Mouse (Mus musculus): ENCODE results near the gene Pdzd7. TPM values are rescaled to one million over a fixed set of nuclear protein-coding genes. Genes with fewer than 3 reads are reported as not detected.

The Pdzd7 gene
- 1 to 10 TPM; 5.9 to 6.8 TPM for total RNA-seq (2021)
- long read RNA-seq, experiment 1, partial matches to known transcripts = 0 of 3 reads
- long read RNA-seq, experiment 1, other reads (novel, unspliced or antisense) = 3 of 3 reads
- long read RNA-seq, experiment 2, partial matches to known transcripts = 0 of 1 reads
- long read RNA-seq, experiment 2, other reads (novel, unspliced or antisense) = 1 of 1 reads

GRCm38 (mm10) chr19:45045651-45046050 is at the start of gene Pdzd7:
Gene Pdzd7, minus strand, starts transcription at chr19:45045717.
- no peak for DNase-seq
- intact Hi-C loops (cut with DNase I) = no loop called here
- peak within 1 kb of the TSS; percentile 99 for H3K27ac ChIP-seq
- peak within 1 kb of the TSS; percentile 76 for H3K4me3 ChIP-seq
- no peak for TF ChIP-seq CTCF (IDR thresholded peaks at IDR 0.05)

DNA sequence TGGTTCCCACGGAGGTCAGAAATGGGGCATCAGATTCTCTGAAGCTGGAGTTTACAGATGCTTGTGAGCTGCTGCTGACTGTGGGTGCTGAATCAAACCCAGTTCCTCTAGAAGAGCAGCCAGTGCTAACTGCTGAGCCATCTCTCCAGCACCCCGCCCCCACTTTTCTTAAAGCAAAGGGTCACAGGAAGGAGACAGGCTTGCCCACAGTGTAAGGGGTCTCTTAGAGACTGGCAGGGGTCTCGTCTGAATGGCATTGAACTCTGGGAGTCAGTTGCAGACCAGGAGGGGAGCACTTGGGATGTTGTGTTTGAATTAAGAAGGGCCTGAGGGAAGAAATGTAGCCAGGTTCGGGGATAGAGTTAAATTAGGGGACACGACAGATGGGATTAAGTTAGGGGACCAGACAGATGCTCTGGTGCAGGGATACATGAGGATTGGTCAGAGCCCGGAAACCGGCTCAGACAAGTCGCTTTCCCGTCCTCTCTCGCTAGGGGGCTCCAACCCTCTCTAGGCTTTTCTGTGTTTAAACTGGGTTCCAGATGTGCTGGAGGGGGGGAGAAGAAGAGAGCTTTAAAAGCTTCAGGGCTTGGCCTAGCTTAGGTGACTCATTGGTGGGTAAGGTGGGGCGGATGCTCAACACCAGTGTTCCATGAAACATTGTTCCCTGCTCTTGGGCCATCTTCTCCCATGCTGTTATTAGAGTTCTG is 36.5 kb upstream of the Pdzd7 start:
- peak; percentile 71 for TF ChIP-seq CTCF (IDR thresholded peaks at IDR 0.05)
- intact Hi-C loops (cut with DNase I) = no loop called here
- peak; percentile 56 for DNase-seq
- H3K27ac ChIP-seq = no peak overlapping the region
- H3K4me3 ChIP-seq = no peak overlapping the region

- Histone ChIP-seq H3K27ac (no peak overlapping the region), H3K4me3 (peak overlapping the region; percentile 32; the same call in 1 of the 2 replicates)
- no peak; the same call in 1 of the 2 replicates for TF ChIP-seq CTCF (IDR thresholded peaks at IDR 0.05)
- intact Hi-C loops (cut with DNase I) = no loop called here
- peak; percentile 75 for DNase-seq
Measured at GRCm38 (mm10) chr19:45081279-45081678, 35.8 kb upstream of the Pdzd7 start.

DNA sequence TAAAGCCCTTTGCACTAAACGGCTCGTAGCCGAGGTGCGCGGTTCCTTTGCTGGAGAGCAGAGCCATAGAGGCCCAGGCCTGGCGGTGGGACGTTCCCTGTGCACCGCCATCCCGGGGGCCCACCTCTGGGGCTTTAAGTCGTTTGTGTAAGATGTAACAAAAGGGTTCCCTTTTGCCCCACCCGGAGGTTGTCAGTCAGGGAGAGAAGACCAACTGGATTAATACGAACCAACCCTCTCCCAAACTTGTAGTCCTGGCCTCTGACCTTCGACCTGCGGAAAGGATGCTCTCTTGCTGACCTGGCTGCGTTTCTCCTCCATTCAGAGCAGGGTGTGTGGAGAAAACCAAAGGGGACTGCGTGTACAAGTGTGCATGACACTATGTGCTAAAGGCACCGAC is 35.2 kb upstream of the Pdzd7 start:
- DNase-seq = no peak
- no peak for TF ChIP-seq CTCF (IDR thresholded peaks at IDR 0.05)
- Histone ChIP-seq H3K4me3 (peak overlapping the region; percentile 63), H3K27ac (peak overlapping the region; percentile 68; the same call in 1 of the 2 replicates)
- intact Hi-C loops (cut with DNase I) = no loop called here

GRCm38 (mm10) chr19:45079769-45080515 is 34.4 kb upstream of the Pdzd7 start:
- intact Hi-C loops (cut with DNase I) = no loop called here
- DNase-seq = peak; percentile 78
- Histone ChIP-seq H3K27ac (peak overlapping the region; percentile 68), H3K4me3 (peak overlapping the region; percentile 63)
- no peak for TF ChIP-seq CTCF (IDR thresholded peaks at IDR 0.05)

- intact Hi-C loops (cut with DNase I) = no loop called here
- peak overlapping the region; percentile 63 for H3K4me3 ChIP-seq
- peak; percentile 44; the same call in 1 of the 2 replicates for TF ChIP-seq CTCF (IDR thresholded peaks at IDR 0.05)
- H3K27ac ChIP-seq = peak overlapping the region; percentile 68
- DNase-seq = no peak
Measured at GRCm38 (mm10) chr19:45078971-45079764, 33.7 kb upstream of the Pdzd7 start.

DNA sequence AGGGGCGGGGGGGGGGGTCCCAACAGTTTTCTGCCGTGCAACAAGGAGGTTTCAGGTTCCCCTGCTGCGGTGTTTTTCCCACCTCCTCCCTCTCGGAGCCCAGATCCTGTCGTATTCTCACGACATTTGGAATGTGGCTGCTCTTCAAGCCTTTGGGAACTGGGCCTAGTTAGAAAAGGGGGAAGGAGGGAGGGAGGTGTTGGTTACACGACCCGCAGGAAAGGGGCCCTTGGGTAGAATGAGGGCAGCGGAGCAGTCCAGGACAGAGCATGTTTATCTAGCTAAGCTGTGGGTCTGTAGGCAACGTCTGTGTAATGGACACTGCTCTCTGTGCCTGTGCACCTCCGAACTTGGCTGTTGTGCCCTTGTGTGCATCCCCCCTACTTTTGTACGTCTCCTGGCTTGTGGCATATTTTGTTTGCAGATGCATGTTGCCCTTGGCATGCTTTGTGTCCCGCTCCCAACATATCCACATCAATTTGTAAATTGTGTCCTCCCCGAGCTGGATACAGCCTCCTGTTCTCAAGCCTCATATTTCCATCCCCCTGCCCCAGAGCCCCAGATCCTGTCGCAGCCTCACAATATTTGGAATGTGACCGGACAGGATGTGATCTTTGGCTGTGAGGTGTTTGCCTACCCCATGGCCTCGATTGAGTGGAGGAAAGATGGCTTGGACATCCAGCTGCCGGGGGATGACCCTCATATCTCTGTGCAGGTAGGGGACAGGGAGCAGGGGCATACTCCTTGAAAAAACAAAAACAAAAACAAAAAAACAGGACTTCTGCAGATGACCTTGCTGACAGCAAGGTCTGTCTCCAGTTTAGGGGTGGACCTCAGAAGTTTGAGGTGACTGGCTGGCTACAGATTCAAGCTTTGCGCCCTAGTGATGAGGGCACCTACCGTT is 32.5 kb upstream of the Pdzd7 start:
- Histone ChIP-seq H3K27ac (peak overlapping the region; percentile 99), H3K4me3 (peak overlapping the region; percentile 88)
- no peak for TF ChIP-seq CTCF (IDR thresholded peaks at IDR 0.05)
- peak; percentile 24 for DNase-seq
- intact Hi-C loops (cut with DNase I) = no loop called here

- intact Hi-C loops (cut with DNase I) = no loop called here
- peak; percentile 81 for DNase-seq
- H3K27ac ChIP-seq = peak overlapping the region; percentile 99
Measured at GRCm38 (mm10) chr19:45076586-45077510, 31.3 kb upstream of the Pdzd7 start.

GRCm38 (mm10) chr19:45076036-45076575 is 30.6 kb upstream of the Pdzd7 start:
- DNase-seq = no peak
- peak overlapping the region; percentile 88 for H3K4me3 ChIP-seq
- intact Hi-C loops (cut with DNase I) = no loop called here
- no peak for TF ChIP-seq CTCF (IDR thresholded peaks at IDR 0.05)
- peak overlapping the region; percentile 99 for H3K27ac ChIP-seq

More at GRCm38 (mm10) chr19:45076586-45077510, 31.3 kb upstream of the Pdzd7 start:
- peak overlapping the region; percentile 88 for H3K4me3 ChIP-seq
- peak; percentile 76 for TF ChIP-seq CTCF (IDR thresholded peaks at IDR 0.05)
